Mouse (Mus musculus): ENCODE data around the gene Tradd. TPM values are rescaled to one million over a fixed set of nuclear protein-coding genes. Genes with fewer than 3 reads are reported as not detected.

Tradd gene
- polyA plus RNA-seq, 1 experiment from 2014 or later: 35.5 TPM

DNA sequence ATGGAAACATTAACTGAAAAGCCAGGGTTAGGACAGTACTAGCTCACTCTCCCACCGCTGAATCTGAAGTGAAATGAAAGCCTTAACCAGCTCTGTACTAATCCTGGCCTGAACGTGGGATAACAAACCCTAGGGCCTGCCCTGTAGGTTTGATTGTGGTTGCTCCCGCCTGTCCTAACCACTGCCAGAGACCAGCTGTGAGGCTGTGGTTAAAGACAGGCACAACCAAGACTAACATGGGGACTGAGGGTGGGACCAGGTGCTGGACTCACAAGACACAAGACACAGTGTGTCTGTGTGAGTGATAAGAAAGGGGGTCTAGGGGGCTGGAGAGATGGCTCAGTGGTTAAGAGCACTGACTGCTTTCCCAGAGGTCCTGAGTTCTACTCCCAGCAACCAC, 16.2 kb upstream of the Tradd start:
- no peak overlapping the region for H3K9ac ChIP-seq (replicated peaks; ENCODE audit: low read depth)
- H3K9me3 ChIP-seq (ENCODE audit: low read length): no peaks in the 10 kb centered on the region
- no peak overlapping the region for H3K4me2 ChIP-seq (replicated peaks; ENCODE audit: low read depth, low read length)
- H3K27me3 ChIP-seq (replicated peaks; ENCODE audit: insufficient read depth, low read length): peaks cover 11% of the 10 kb centered on the region; the same call in 1 of the 2 replicates
- DNase-seq (ENCODE audit: low spot score) (no peak), ATAC-seq (no peak)
- no peak for TF ChIP-seq EP300 (IDR thresholded peaks at IDR 0.05)
- no peak for TF ChIP-seq CTCF (IDR thresholded peaks at IDR 0.05)
- H3K4me3 ChIP-seq (ENCODE audit: low read depth, low read length): no peak overlapping the region
- no peaks in the 10 kb centered on the region for H3K36me3 ChIP-seq (ENCODE audit: insufficient read depth, low read length)
- no peak overlapping the region for H3K27ac ChIP-seq (ENCODE audit: low read length)
- 79% methylated on average over 3 of the region's 3 CpGs for WGBS
- no peaks in the 10 kb centered on the region; the same call in none of the 2 replicates for H3K4me1 ChIP-seq (ENCODE audit: insufficient read depth, low read depth, low read length)

DNA sequence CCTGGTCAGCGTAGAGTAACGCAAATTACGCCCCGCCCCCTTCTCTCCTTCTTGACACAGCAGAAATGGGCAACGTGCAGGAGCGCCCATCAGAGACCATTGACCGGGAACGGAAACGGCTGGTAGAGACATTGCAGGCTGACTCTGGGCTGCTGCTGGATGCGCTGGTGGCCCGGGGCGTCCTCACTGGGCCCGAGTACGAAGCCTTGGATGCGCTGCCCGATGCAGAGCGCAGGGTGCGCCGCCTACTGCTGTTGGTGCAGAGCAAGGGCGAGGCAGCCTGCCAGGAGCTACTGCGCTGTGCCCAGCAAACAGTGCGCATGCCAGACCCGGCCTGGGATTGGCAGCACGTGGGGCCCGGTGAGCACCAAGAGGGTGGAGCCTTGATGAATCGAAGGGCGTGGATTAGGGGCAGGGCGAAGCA, 14.5 kb upstream of the Tradd start:
- peak overlapping the region; percentile 44 for H3K4me2 ChIP-seq (replicated peaks; ENCODE audit: low read depth, low read length)
- ATAC-seq (peak; percentile 77), DNase-seq (ENCODE audit: low spot score) (peak; percentile 87)
- H3K4me1 ChIP-seq (ENCODE audit: insufficient read depth, low read depth, low read length): no peaks in the 10 kb centered on the region; the same call in none of the 2 replicates
- H3K9ac ChIP-seq (replicated peaks; ENCODE audit: low read depth): no peak overlapping the region
- WGBS: 5% methylated on average over 28 of the region's 28 CpGs
- peaks cover 18% of the 10 kb centered on the region for H3K27me3 ChIP-seq (replicated peaks; ENCODE audit: insufficient read depth, low read length)
- H3K36me3 ChIP-seq (ENCODE audit: insufficient read depth, low read length): no peaks in the 10 kb centered on the region
- H3K27ac ChIP-seq (ENCODE audit: low read length): no peak overlapping the region
- TF ChIP-seq CTCF (IDR thresholded peaks at IDR 0.05): peak; percentile 64
- no peak for TF ChIP-seq EP300 (IDR thresholded peaks at IDR 0.05)
- H3K9me3 ChIP-seq (ENCODE audit: low read length): no peaks in the 10 kb centered on the region
- H3K4me3 ChIP-seq (ENCODE audit: low read depth, low read length): no peak overlapping the region; the same call in 1 of the 2 replicates

DNA sequence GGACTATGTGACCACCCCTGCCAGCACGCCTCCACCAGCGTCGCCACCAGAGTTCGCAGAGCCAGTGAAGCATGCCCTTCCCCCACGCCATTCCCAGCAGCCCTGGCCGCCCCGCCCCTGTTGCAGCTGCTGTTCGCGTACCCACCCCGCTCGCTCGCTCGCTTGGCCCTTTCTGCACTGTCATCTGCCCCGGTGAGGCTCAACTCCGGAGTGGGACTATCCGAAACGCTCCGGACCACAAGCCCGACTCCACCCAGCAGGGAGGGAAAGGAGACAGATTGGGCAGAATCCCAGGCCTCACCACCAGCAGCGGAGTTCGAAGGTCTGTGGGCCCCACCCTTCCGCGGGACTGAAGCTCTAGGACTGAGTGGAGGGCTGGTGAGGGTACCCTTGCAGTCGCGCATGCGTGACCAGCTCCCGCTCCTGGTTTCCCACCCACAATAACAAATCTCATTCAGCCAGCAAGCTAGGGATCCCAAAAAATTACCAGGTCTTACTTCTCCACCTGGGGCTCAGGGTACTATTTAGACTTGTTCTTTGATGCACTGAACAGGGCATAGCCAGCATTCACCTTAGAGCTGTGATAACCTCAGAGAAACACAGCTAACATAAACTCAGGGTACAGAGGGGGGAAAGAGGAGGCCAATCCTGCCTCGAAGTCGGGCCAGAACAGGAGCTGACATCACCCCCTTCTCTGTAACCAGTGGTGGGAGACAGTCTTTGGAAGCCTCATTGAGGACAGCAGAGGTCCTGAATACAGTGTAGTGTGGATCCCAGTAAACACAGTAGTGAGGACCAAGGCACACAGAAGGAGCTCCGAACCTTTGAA, 12.1 kb upstream of the Tradd start:
- H3K4me1 ChIP-seq (ENCODE audit: insufficient read depth, low read depth, low read length): no peaks in the 10 kb centered on the region; the same call in none of the 2 replicates
- no peaks in the 10 kb centered on the region for H3K36me3 ChIP-seq (ENCODE audit: insufficient read depth, low read length)
- 0 out of 2 replicates have a peak overlapping the region, but pooled peaks have one; percentile 12 for H3K9ac ChIP-seq (replicated peaks; ENCODE audit: low read depth)
- TF ChIP-seq EP300 (IDR thresholded peaks at IDR 0.05) (no peak), CTCF (IDR thresholded peaks at IDR 0.05) (0 out of 2 replicates have a peak, but pooled peaks have one; percentile 5)
- H3K27ac ChIP-seq (ENCODE audit: low read length): no peak overlapping the region
- ATAC-seq (peak; percentile 46), DNase-seq (ENCODE audit: low spot score) (peak; percentile 69)
- H3K4me3 ChIP-seq (ENCODE audit: low read depth, low read length): peak overlapping the region; percentile 35
- peak overlapping the region; percentile 67 for H3K4me2 ChIP-seq (replicated peaks; ENCODE audit: low read depth, low read length)
- no peaks in the 10 kb centered on the region for H3K9me3 ChIP-seq (ENCODE audit: low read length)
- peaks cover 31% of the 10 kb centered on the region for H3K27me3 ChIP-seq (replicated peaks; ENCODE audit: insufficient read depth, low read length)
- 4% methylated on average over 30 of the region's 30 CpGs for WGBS

DNA sequence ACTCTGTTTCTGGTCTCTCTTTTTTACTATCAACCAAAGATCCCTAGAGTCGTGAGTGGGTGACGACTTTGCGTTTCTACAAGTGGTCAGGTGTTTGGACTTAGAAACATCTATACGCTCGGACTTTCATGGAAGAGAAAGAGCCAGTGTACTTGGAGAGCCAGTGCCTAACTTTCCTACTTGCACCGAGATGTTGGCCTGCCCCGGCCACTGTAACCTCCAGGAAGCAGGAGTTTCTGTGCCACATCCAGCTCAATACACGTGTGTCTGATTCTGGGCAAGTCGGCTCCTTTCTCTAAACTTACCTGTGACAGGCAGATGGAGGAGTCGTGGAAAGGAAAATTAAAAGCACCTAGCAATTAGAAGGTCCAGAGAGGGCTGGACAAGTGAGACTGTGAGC, 11.4 kb upstream of the Tradd start, which contains the start of gene Nol3:
TSS of gene Nol3 (plus strand) at position 301 of the 400 bp plus-strand sequence.
- Histone ChIP-seq H3K4me3 (ENCODE audit: low read depth, low read length) (peak within 1 kb of the TSS; percentile 35), H3K27me3 (replicated peaks; ENCODE audit: insufficient read depth, low read length) (peaks cover 37% of the 10 kb centered on the region), H3K9ac (replicated peaks; ENCODE audit: low read depth) (0 out of 2 replicates have a peak within 1 kb of the TSS, but pooled peaks have one; percentile 12), H3K9me3 (ENCODE audit: low read length) (no peaks in the 10 kb centered on the region), H3K27ac (ENCODE audit: low read length) (no peak within 1 kb of the TSS), H3K36me3 (ENCODE audit: insufficient read depth, low read length) (no peaks in the 10 kb centered on the region), H3K4me1 (ENCODE audit: insufficient read depth, low read depth, low read length) (no peaks in the 10 kb centered on the region; the same call in none of the 2 replicates), H3K4me2 (replicated peaks; ENCODE audit: low read depth, low read length) (peak within 1 kb of the TSS; percentile 67)
- WGBS: 5% methylated on average over 10 of the region's 10 CpGs
- ATAC-seq: no peak
- no peak for DNase-seq (ENCODE audit: low spot score)
- no peak for TF ChIP-seq CTCF (IDR thresholded peaks at IDR 0.05)
- TF ChIP-seq EP300 (IDR thresholded peaks at IDR 0.05): no peak

DNA sequence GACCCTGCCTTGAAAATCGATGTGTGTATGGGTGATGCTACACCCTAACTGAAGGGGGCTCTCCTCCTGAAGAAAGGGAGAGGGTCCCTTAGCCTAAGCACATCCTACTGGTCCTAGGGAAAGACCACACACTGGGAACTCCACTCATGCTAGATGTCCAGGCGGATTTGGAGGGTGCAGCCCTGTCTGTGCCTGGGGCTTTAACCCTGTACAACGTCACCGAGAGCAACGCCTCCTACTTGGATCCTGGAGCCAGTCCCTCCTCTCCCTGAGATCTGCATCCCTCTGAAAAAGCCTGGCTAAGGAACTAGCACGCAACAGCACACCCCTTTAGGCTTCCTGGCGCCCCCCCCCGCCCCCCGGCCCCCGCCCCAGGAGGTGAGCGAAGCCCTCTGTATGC, 11.0 kb upstream of the Tradd start:
- 13% methylated on average over 11 of the region's 11 CpGs for WGBS
- Histone ChIP-seq H3K9ac (replicated peaks; ENCODE audit: low read depth) (no peak overlapping the region), H3K4me3 (ENCODE audit: low read depth, low read length) (no peak overlapping the region), H3K27me3 (replicated peaks; ENCODE audit: insufficient read depth, low read length) (peaks cover 42% of the 10 kb centered on the region), H3K4me2 (replicated peaks; ENCODE audit: low read depth, low read length) (peak overlapping the region; percentile 67; the same call in 1 of the 2 replicates), H3K27ac (ENCODE audit: low read length) (no peak overlapping the region), H3K36me3 (ENCODE audit: insufficient read depth, low read length) (no peaks in the 10 kb centered on the region), H3K4me1 (ENCODE audit: insufficient read depth, low read depth, low read length) (no peaks in the 10 kb centered on the region; the same call in none of the 2 replicates), H3K9me3 (ENCODE audit: low read length) (no peaks in the 10 kb centered on the region)
- DNase-seq (ENCODE audit: low spot score) (no peak), ATAC-seq (no peak)
- TF ChIP-seq EP300 (IDR thresholded peaks at IDR 0.05) (no peak), CTCF (IDR thresholded peaks at IDR 0.05) (no peak)

DNA sequence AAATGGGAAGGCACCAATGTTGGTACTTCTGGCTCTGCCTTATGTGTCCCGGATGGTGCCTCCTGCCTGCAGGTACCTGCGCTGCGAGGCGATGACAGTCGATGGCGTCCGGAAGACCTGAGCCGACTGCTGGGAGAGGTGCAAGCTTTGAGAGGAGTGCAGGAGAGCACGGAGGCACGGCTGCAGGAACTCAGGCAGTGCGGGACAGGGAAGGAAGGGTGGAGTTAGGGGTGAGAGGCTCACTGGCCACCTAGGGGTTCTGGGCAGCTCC, 6.4 kb upstream of the Tradd start:
- Histone ChIP-seq H3K36me3 (ENCODE audit: insufficient read depth, low read length) (no peaks in the 10 kb centered on the region), H3K4me3 (ENCODE audit: low read depth, low read length) (no peak overlapping the region), H3K9me3 (ENCODE audit: low read length) (no peaks in the 10 kb centered on the region), H3K27me3 (replicated peaks; ENCODE audit: insufficient read depth, low read length) (peaks cover 53% of the 10 kb centered on the region), H3K9ac (replicated peaks; ENCODE audit: low read depth) (no peak overlapping the region), H3K4me1 (ENCODE audit: insufficient read depth, low read depth, low read length) (peaks cover 17% of the 10 kb centered on the region), H3K27ac (ENCODE audit: low read length) (no peak overlapping the region), H3K4me2 (replicated peaks; ENCODE audit: low read depth, low read length) (no peak overlapping the region)
- TF ChIP-seq EP300 (IDR thresholded peaks at IDR 0.05) (no peak), CTCF (IDR thresholded peaks at IDR 0.05) (peak; percentile 11; the same call in 1 of the 2 replicates)
- DNase-seq (ENCODE audit: low spot score) (no peak), ATAC-seq (no peak)
- 20% methylated on average over 9 of the region's 11 CpGs for WGBS

All from lung, postnatal 0 days (tissue).